Mouse (Mus musculus): ENCODE results near the gene Nudt19. TPM values are rescaled to one million over a fixed set of nuclear protein-coding genes. Genes with fewer than 3 reads are reported as not detected.
A peak's percentile ranks its signal among the peaks of the same experiment; 100 is the strongest.

The Nudt19 gene
- polyA plus RNA-seq, 1 experiment from 2014 or later = 65.5 TPM

DNA sequence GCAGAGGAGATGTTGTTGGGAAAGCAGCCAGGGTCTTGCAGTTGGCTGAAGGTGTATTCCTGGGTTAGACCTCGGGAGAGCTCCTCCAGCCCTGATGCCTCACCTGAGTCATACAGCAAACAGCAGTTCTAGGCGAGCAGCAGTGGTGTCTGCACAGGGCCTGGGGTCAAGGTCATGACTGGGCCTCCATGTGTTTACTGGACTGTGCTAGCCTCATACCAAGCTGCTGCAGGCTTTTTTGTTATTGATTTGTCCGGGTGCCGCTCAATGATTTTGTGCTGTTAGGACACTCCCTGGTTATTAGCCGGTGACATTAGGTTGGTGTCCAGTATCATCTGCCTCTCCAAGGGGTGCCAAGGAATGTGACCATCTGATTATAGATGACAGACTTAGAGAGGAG is 31.6 kb upstream of the Nudt19 start:
- H3K4me1 ChIP-seq (ENCODE audit: control insufficient read depth, insufficient read depth, low read length) = peaks cover 17% of the 10 kb centered on the region
- peaks cover 12% of the 10 kb centered on the region for H3K36me3 ChIP-seq (ENCODE audit: control insufficient read depth, insufficient read depth, low read length)
- peaks cover 23% of the 10 kb centered on the region for H3K27me3 ChIP-seq (ENCODE audit: control insufficient read depth, insufficient read depth, low read length)
- H3K4me2 ChIP-seq (replicated peaks; ENCODE audit: low read depth, low read length) = no peak overlapping the region; the same call in 1 of the 2 replicates
- ATAC-seq (ENCODE audit: low FRiP score, low TSS enrichment) = no peak
- 75% methylated on average over 5 of the region's 5 CpGs for WGBS
- no peaks in the 10 kb centered on the region for H3K9me3 ChIP-seq (ENCODE audit: control insufficient read depth, low read length)
- no peak overlapping the region for H3K9ac ChIP-seq (ENCODE audit: low read depth, low read length)
- no peak overlapping the region for H3K27ac ChIP-seq (ENCODE audit: low read depth, low read length)
- no peak overlapping the region for H3K4me3 ChIP-seq (ENCODE audit: low read length)

DNA sequence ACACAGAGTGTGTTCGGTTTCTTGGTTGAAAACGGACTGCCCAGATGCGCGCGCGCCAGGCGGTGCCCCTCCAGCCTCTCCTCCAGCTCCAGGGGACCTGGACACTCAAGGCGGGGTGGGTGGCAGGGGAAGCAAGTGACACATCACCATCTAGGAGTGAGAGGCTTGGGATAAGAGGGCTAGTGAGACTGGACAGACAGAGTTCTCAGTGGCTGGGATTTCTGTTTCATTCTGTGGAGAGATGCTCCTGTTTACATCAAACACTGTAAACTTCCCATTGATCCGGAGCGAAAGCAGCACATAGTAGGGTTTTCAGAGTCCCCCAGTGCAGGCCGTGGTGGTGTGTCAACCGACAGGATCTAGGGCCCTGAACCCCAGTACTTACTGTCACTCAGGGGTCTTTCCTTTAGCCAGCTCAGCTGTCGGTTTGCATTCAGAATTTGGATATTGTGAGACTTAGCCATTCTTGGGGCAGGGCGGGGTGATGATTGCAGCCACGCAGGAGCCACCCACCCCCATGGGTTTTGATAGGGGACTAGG is 30.9 kb upstream of the Nudt19 start:
- ATAC-seq (ENCODE audit: low FRiP score, low TSS enrichment) = no peak
- WGBS = 25% methylated on average over 15 of the region's 15 CpGs
- H3K27me3 ChIP-seq (ENCODE audit: control insufficient read depth, insufficient read depth, low read length) = peaks cover 23% of the 10 kb centered on the region
- no peak overlapping the region for H3K27ac ChIP-seq (ENCODE audit: low read depth, low read length)
- H3K9me3 ChIP-seq (ENCODE audit: control insufficient read depth, low read length) = no peaks in the 10 kb centered on the region
- H3K4me2 ChIP-seq (replicated peaks; ENCODE audit: low read depth, low read length) = peak overlapping the region; percentile 99
- peaks cover 17% of the 10 kb centered on the region for H3K4me1 ChIP-seq (ENCODE audit: control insufficient read depth, insufficient read depth, low read length)
- H3K4me3 ChIP-seq (ENCODE audit: low read length) = peak overlapping the region; percentile 91
- peak overlapping the region; percentile 84 for H3K9ac ChIP-seq (ENCODE audit: low read depth, low read length)
- H3K36me3 ChIP-seq (ENCODE audit: control insufficient read depth, insufficient read depth, low read length) = peaks cover 5% of the 10 kb centered on the region; the same call in 1 of the 2 replicates

DNA sequence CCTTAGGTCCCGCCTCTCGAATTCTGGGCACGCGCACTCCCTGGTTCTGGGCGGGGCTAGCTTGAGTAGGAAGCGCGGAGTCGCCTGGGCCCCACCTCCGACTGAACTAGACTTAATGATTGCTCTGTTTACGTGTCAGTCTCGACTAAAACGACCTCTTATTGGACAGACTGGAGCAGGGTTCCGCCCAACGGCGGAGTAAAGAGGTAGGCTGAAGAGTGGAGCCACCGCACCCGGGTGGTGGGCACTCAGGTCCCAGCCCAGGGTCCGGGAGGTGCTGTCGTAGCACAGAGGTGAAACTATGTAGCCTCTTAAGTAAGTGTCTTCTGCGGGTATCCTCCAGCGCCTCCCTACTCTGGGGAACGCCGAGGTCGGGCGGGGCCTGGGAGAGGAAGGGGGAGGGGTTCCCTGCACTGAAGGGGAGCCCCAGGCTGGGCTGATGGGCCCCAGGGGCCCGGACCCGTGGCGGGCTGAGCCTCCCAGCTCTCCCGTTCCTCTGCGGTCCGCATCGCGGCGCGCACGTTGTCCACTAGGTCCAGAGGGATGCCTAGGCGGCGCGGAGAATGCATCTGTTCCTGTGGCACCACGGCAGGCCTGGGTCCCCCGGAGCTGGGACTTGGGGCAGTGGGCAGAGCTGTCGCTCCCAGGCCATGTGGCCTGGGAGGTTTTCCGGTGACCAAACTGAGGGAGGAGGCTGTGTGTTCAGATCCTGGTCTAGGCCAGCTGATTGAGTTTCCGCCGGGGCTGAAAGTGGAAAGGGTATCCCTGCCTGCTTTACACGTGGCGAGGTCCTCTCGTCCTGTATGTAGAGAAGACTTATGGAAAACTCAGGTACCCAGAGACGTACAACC is 30.2 kb upstream of the Nudt19 start, which contains the start of gene Ankrd27:
TSS of gene Ankrd27 (plus strand) at position 190 of the 851 bp plus-strand sequence.
- ATAC-seq (ENCODE audit: low FRiP score, low TSS enrichment) = peak; percentile 96
- peak within 1 kb of the TSS; percentile 59; the same call in 1 of the 2 replicates for H3K27ac ChIP-seq (ENCODE audit: low read depth, low read length)

DNA sequence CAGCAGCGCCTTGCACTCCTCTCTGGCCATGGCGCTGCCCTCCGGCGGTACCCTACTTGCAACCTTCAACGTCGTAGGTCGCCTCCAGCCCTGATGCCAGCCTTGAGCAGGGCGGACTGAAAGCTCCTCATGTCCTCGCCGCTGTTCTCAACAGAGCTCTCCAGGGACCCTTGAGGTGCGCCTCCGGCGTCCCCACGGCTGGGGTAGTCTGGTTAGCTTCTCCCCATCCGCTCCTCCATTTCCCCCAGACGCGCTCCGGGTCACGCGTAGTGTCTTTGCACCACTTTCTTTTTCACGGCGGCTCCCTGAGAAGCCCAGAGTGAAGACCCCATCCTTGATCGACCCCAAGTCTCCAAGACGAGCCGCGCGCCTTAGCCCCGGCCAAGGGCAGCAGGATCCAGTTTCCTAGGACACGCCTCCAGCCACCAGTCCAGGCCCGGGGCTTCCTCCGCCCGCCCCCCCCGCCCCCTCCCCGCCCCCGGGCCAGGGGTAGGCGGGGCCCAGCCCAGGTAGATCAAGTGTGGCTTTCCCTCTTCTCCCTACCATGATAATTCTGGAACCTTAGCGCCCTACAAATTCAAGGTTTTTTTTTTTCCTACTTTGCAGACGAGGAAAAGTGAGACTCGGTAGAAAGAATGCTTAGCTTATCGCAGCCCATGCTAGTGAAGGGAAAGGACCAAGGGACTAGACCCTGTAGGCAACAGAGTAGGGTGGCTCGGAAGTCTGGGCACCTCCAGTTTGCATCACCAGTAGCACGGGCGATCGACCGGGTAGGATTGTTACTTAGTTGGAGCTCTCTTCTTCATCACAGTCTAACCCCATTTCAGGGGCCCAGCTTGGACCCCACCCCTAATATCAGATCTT is 29.3 kb upstream of the Nudt19 start, which contains the start of gene Rgs9bp:
TSS of gene Rgs9bp (minus strand) at position 392 of the 864 bp plus-strand sequence.
- Histone ChIP-seq H3K4me1 (ENCODE audit: control insufficient read depth, insufficient read depth, low read length) (peaks cover 17% of the 10 kb centered on the region), H3K36me3 (ENCODE audit: control insufficient read depth, insufficient read depth, low read length) (no peaks in the 10 kb centered on the region), H3K4me3 (ENCODE audit: low read length) (peak within 1 kb of the TSS; percentile 91), H3K9me3 (ENCODE audit: control insufficient read depth, low read length) (no peaks in the 10 kb centered on the region), H3K9ac (ENCODE audit: low read depth, low read length) (peak within 1 kb of the TSS; percentile 84), H3K27me3 (ENCODE audit: control insufficient read depth, insufficient read depth, low read length) (peaks cover 23% of the 10 kb centered on the region), H3K27ac (ENCODE audit: low read depth, low read length) (peak within 1 kb of the TSS; percentile 59; the same call in 1 of the 2 replicates), H3K4me2 (replicated peaks; ENCODE audit: low read depth, low read length) (peak within 1 kb of the TSS; percentile 99)
- peak; percentile 82 for ATAC-seq (ENCODE audit: low FRiP score, low TSS enrichment)
- under 1% methylated on average over 45 of the region's 45 CpGs for WGBS

More for the DNA sequence above, 30.2 kb upstream of the Nudt19 start, which contains the start of gene Ankrd27:
- H3K36me3 ChIP-seq (ENCODE audit: control insufficient read depth, insufficient read depth, low read length) = no peaks in the 10 kb centered on the region
- no peaks in the 10 kb centered on the region for H3K9me3 ChIP-seq (ENCODE audit: control insufficient read depth, low read length)
- H3K4me2 ChIP-seq (replicated peaks; ENCODE audit: low read depth, low read length) = peak within 1 kb of the TSS; percentile 99
- H3K27me3 ChIP-seq (ENCODE audit: control insufficient read depth, insufficient read depth, low read length) = peaks cover 23% of the 10 kb centered on the region
- H3K9ac ChIP-seq (ENCODE audit: low read depth, low read length) = peak within 1 kb of the TSS; percentile 84
- H3K4me3 ChIP-seq (ENCODE audit: low read length) = peak within 1 kb of the TSS; percentile 91
- WGBS = under 1% methylated on average over 49 of the region's 49 CpGs
- H3K4me1 ChIP-seq (ENCODE audit: control insufficient read depth, insufficient read depth, low read length) = peaks cover 17% of the 10 kb centered on the region

DNA sequence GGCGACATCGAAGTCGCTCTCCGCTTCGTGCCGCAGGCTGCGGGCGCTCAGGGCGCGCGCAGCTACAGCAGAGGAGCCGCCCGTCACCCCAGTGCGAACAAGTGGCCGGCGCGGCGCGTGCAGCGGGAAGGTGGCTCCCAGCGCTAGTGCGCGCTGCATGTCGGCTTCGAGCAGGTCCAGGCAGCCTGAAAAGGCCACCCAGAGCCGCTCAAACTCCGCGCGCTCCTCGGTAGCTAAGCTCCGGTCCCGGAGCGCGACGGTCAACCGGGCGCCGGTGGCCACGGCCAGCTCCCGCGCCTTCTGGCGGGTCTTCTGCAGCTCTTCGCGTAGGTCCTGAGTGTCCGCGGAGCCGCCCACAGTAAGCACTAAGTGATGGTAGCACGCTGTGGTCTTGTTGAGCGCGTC is 28.7 kb upstream of the Nudt19 start:
- Histone ChIP-seq H3K9ac (ENCODE audit: low read depth, low read length) (peak overlapping the region; percentile 50), H3K9me3 (ENCODE audit: control insufficient read depth, low read length) (no peaks in the 10 kb centered on the region), H3K4me2 (replicated peaks; ENCODE audit: low read depth, low read length) (peak overlapping the region; percentile 99), H3K4me3 (ENCODE audit: low read length) (peak overlapping the region; percentile 91), H3K27me3 (ENCODE audit: control insufficient read depth, insufficient read depth, low read length) (peaks cover 23% of the 10 kb centered on the region), H3K4me1 (ENCODE audit: control insufficient read depth, insufficient read depth, low read length) (peaks cover 17% of the 10 kb centered on the region), H3K27ac (ENCODE audit: low read depth, low read length) (no peak overlapping the region), H3K36me3 (ENCODE audit: control insufficient read depth, insufficient read depth, low read length) (no peaks in the 10 kb centered on the region)
- WGBS = under 1% methylated on average over 49 of the region's 50 CpGs
- ATAC-seq (ENCODE audit: low FRiP score, low TSS enrichment) = no peak

DNA sequence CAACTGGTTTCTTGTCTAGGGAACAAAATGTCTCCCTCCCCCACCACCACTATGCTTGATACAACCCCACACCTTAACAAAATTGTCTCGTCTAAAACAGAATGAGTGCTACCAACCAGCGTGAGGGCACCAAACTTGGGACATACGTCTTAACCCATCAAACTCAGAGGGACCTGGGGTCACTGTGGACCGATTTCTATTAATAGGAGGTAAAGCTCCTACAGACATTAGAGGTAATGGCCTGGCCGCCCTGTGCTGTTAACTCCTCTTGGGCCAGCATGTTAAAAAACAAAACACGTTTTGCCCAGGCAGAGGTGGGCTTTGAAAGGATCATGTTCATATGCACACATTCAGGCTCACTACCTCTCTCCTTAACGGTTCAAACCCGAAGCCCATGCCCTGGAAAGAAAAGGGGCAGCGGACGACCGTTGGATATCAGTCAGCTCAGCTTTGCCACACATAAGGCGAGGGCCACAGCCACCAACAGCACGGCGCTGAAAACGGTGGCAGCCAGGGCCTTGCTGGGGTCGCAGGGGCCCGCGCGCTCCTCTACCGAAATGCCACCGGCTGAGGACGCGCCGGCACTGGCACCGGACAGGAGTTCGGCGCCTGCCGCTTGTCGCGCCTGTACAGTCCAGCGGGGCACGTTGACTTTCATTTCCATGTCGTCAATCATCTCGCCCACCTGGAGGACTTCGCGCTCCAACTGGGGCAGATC is 28.1 kb upstream of the Nudt19 start:
- 4% methylated on average over 36 of the region's 36 CpGs for WGBS

DNA sequence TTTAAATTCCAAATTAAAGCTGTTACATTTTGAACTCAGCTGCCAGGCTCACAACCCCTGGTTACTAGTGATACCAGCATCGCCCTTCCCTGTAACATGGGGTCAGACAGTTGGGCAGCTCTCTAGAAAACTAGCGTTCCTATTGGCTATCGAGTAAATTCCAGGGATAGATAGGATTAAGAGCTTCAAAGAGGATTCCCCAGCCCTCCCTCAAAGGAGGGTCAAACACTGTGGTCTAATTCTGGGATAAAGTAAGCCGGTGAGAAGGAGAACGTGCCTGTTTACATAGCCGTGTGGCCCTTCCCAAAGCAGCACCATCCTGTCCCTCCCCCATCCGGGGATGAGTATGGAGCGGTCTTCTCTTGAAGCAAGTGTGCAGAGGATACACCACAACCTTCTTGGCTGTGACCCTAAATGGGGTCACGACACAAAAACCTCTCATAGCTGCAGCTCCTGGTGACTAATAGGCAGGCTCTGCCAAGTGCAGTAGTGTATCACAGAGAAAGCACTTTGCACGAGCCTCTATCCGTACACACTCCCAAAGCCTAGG is 27.4 kb upstream of the Nudt19 start:
- H3K9ac ChIP-seq (ENCODE audit: low read depth, low read length) = no peak overlapping the region
- H3K4me3 ChIP-seq (ENCODE audit: low read length) = no peak overlapping the region
- H3K4me1 ChIP-seq (ENCODE audit: control insufficient read depth, insufficient read depth, low read length) = peaks cover 17% of the 10 kb centered on the region
- no peaks in the 10 kb centered on the region for H3K9me3 ChIP-seq (ENCODE audit: control insufficient read depth, low read length)
- no peak overlapping the region for H3K27ac ChIP-seq (ENCODE audit: low read depth, low read length)
- peaks cover 23% of the 10 kb centered on the region for H3K27me3 ChIP-seq (ENCODE audit: control insufficient read depth, insufficient read depth, low read length)
- no peak overlapping the region for H3K4me2 ChIP-seq (replicated peaks; ENCODE audit: low read depth, low read length)
- no peaks in the 10 kb centered on the region for H3K36me3 ChIP-seq (ENCODE audit: control insufficient read depth, insufficient read depth, low read length)
- 13% methylated on average over 11 of the region's 11 CpGs for WGBS
- ATAC-seq (ENCODE audit: low FRiP score, low TSS enrichment) = no peak

More for the DNA sequence above, 28.1 kb upstream of the Nudt19 start:
- Histone ChIP-seq H3K9me3 (ENCODE audit: control insufficient read depth, low read length) (no peaks in the 10 kb centered on the region), H3K27ac (ENCODE audit: low read depth, low read length) (no peak overlapping the region), H3K4me3 (ENCODE audit: low read length) (peak overlapping the region; percentile 91), H3K9ac (ENCODE audit: low read depth, low read length) (peak overlapping the region; percentile 50), H3K36me3 (ENCODE audit: control insufficient read depth, insufficient read depth, low read length) (no peaks in the 10 kb centered on the region), H3K4me2 (replicated peaks; ENCODE audit: low read depth, low read length) (peak overlapping the region; percentile 99), H3K4me1 (ENCODE audit: control insufficient read depth, insufficient read depth, low read length) (peaks cover 17% of the 10 kb centered on the region), H3K27me3 (ENCODE audit: control insufficient read depth, insufficient read depth, low read length) (peaks cover 23% of the 10 kb centered on the region)
- ATAC-seq (ENCODE audit: low FRiP score, low TSS enrichment) = no peak

DNA sequence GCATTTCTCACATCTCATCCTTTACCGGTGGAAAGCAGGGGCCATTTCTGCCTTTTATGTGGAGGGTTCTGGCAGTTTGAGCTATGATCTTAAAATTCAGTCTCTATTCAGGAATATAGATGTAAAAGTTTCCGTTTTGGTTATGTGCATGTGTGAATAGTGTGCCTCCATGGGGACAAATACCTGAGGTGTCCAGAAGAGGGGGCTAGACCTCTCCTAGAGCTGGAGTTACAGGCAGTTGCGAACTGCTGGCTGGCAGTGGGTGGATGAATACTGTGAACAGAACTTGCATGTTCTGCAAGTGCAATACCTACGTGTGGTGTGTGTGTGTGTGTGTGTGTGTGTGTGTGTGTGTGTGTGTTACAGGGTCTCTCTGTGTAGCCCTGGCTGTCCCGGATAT is 26.6 kb upstream of the Nudt19 start:
- H3K9me3 ChIP-seq (ENCODE audit: control insufficient read depth, low read length) = no peaks in the 10 kb centered on the region
- H3K27me3 ChIP-seq (ENCODE audit: control insufficient read depth, insufficient read depth, low read length) = peaks cover 23% of the 10 kb centered on the region
- 79% methylated on average over 5 of the region's 5 CpGs for WGBS
- no peak overlapping the region for H3K4me3 ChIP-seq (ENCODE audit: low read length)
- no peak for ATAC-seq (ENCODE audit: low FRiP score, low TSS enrichment)
- H3K4me2 ChIP-seq (replicated peaks; ENCODE audit: low read depth, low read length) = no peak overlapping the region
- H3K36me3 ChIP-seq (ENCODE audit: control insufficient read depth, insufficient read depth, low read length) = no peaks in the 10 kb centered on the region
- no peak overlapping the region for H3K9ac ChIP-seq (ENCODE audit: low read depth, low read length)
- H3K27ac ChIP-seq (ENCODE audit: low read depth, low read length) = no peak overlapping the region
- peaks cover 16% of the 10 kb centered on the region for H3K4me1 ChIP-seq (ENCODE audit: control insufficient read depth, insufficient read depth, low read length)
